Mouse (Mus musculus): ENCODE data around the gene Slc16a5.

DNA sequence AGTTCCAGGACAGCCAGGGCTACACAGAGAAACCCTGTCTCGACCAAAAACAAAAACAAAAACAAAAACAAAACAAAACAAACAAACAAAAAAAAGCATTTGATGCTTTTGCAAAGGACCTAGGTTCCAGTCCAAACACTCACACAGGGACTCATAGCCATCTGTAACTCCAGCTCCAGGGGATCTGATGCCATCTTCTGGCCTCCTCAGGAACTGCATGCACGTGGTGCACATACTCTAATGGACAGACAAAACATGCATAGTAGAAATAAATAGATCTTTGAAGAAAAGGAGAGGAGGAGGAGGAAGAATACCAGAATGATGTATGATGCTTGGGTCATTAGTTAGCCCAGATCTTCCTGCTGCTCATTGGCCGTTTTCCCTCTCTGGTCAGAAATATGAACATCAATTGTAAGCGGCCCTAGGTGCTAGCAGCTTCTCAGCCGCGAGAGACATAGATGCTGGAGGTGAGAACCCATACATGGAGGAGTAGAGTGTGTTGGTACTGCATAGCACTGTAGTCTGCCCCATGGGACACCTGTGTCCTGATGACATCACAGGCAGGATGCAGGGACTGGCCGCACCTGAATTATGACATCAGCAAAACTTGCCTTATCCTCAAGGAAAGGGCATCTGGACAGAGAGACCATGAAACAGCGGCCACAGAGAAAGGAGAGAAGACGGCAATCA is 22.2 kb upstream of the Slc16a5 start, which contains the start of gene Trim80:
- TF ChIP-seq POLR2A (IDR thresholded peaks at IDR 0.05; ENCODE audit: extremely low read depth, insufficient read depth, low read length) (no peak), CTCF (IDR thresholded peaks at IDR 0.05; ENCODE audit: extremely low read depth, insufficient read depth, low read length) (no peak)
